Mouse (Mus musculus): ENCODE measurements at regions not wholly inside any gene's neighbourhood (a gene's known extent, or its start where the extent isn't known, plus 50 kb on each side); places are given as distances from the start of the nearest gene placed in this dataset.

DNA sequence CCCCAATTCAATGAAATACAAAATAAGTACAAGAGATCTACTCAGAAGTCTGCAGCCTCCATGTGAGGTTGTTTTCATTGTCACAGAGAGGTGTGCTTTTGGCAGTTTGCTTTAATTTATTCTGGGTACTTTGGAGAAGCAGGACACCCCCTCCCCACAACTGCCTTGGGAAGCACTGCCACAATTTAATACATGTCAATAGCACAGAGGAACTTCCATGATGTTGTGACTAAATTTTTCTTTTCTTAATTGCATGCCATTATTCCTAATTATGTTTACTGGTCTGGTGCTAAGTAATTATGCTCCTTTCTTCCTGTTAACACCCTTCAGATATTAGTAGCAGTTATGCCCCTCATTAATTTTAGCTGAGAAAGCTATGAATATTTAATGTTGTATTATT is 906.4 kb upstream of the B3galt2 start:
- TF ChIP-seq CTCF (IDR thresholded peaks at IDR 0.05; ENCODE audit: extremely low read depth, insufficient read length, insufficient replicate concordance, low read depth, low read length), result no peak
- TF ChIP-seq POLR2A (IDR thresholded peaks at IDR 0.05; ENCODE audit: low read depth, low read length), result no peak

All from small intestine, adult 2 months (tissue).